Mouse (Mus musculus) adrenal gland, postnatal 4 days (tissue): Measurements from ENCODE around the gene Oas2. TPM values are rescaled to one million over a fixed set of nuclear protein-coding genes. Genes with fewer than 3 reads are reported as not detected.

ENCODE experiments used
- DNase-seq, 2 experiments: peaks; one replicate each; pipeline ENCODE4 v3.0.0; 2021 to 2022; ENCODE audit warnings: low spot score in 2 of 2, mixed read lengths in 2 of 2
- total RNA-seq, 2 experiments: library from RNA; stranded (reverse); gene quantifications; 2 replicates each; pipeline ENCODE4 v1.2.3; 2021

Gene Oas2
- total RNA-seq, 2 experiments from 2014 or later, result 0.17 to 0.31 TPM

DNA sequence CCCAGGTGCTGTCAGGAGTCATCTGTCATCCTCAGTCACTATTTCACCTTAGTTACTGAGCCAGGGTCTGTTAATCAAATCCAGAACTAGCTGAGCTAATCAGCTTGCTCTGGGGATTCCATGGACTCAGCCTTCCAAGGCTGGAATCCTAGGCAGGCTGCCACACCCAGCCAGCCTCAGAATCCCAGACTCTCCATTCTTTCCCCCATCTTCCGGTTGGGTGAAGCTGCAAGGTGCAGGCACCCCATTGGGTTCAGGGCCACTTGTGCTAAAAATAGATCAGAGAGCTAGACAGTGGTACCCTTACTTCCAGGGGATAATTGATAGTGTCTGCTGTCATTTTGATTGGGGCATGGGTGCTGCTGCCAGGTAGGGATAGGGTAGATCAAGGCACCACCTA lies 16.9 kb downstream of the Oas2 start:
- no peak for DNase-seq

DNA sequence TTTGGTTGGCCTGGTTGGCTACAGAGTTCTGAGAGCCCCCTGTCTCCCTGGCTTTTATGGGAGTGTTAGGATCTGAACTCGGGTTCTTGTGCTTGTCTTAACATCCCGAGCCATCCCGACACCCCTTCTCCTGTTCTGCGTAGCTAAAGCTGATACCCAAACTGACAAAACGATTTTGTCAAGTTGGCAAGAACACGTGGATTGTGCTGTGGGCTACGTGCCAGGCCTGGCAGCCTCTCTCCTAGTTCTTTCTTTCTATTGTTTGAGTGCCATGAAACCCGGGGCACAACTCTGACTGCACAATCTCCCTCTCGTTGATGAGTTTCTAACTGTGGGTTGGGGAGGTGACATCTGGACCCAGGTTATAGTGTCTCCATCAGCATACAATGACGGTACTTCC lies 20.3 kb downstream of the Oas2 start:
- DNase-seq, result no peak

DNA sequence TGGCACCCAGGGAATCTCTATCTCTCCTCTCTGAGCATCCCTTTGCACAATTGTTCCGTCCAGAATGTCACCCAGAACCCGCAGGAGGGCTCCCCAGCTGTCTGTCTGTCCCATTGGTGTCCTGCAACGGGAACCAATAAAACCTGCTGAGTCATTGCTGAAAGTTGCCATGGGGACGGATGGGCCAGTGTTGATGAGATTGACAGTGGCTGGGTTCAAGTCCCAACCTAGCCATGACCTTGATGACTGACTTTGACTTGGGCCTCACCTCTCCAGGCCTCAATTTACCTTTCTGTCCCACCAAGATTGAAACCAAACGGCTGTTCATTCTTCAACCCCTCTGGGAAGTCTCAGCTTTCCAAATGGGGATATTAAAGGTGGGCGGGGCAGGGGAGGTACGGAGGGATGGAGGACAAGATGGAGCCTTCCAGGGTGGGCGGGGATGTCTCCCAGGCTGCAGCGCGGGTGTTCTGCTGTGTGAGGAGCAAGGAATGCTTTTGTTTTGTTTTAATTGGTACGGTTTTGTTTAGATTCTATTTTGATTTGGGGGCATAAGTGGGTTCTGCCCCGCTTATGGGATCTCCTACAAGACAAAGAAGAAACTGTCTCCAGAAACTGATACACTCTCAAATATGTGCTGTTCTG lies 23.7 kb downstream of the Oas2 start:
- no peak for DNase-seq

DNA sequence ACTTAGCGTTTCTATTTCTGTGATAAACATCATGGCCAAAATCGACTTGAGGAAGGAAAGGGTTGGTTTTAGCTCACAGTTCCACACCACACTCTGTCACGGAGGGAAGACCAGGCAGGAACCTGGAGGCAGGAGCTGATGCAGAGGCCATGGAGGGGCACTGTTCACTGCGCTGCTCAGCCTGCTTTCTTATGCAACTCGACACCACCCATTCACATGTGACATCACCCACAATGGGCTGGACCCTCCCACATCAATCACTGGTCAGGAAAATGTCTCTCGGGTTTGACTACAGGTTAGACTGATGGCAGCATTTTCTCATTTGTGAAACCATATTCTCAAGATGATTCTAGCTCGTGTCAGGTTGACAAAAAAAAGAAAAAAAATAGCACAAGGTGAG lies 28.6 kb downstream of the Oas2 start:
- DNase-seq, result no peak

DNA sequence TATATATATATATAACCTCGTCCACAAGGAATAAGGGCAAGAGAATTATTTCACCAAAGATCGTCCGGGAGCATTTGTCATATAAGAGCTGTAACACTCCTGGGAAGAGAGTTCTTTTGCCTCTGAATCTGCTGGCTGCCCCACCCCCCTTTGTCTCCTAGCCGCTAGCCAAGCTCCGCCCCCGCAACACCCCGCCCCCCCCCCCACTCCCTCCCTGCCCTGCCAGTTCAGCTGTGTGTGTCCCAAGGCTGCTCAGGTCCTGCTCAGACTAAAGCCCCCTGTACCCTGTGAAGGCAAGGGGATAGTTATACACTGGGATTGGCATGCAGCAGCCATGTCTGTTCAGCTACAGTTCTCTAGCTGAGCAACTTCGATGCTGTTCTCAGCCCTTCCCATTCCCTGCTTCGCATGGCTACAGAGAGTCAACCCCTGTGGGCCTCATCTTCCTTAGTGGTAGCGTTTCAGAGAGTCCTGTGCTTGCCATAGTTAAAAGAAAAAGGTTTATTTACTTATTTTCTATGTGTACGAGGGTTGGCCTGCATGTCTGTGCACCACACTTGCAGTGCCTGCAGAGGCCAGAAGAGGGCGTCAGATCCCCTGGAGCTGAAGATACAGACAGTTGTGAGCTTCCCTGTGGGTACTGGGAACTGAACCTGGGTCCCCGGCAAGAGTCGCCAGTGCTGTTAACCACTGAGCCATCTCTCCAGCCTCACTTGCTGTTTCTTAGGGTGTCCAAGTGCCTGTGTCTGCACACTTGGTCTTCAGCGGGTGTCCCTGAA lies 30.9 kb downstream of the Oas2 start:
- no peak for DNase-seq

DNA sequence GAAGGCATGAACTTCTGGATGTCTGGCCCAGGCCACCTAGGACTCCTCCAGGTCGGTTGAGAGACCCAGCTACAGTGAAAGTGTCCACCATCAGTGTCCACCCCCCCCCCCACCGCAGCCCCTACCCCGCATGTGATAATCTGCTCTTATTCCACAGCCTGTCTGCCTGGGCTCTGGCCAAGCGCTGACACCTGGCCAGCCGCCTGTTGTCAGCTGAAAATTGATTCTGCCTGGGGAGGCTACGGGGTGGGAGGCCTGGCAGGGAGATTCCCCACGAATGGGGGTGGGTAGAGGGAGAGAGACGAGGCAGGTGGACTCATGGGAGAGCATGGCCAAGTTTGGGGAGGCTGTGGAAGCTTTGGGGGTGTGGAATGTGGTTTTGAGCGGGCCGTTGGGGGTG lies 32.5 kb downstream of the Oas2 start:
- DNase-seq, result no peak

DNA sequence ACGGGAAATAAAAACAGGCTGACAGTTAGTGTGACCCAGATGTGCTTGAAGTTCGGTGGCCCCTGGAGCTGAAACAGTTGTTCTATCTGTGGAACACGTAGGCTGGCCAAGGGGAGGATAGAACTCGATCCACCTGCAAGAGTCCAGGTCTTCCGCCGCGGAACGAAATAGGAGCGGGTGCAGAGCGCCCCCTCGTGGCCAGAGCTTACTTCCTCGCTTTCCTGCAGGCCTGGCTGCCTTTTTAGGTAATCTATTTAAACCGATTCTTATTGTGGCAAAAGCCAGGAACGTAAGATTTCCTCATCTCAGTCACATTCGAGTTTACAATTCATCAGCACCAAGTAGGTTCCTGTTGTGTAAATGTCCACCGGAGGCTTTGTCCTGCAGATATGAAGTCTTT lies 35.3 kb downstream of the Oas2 start:
- peak; percentile 49 to 50 for DNase-seq

DNA sequence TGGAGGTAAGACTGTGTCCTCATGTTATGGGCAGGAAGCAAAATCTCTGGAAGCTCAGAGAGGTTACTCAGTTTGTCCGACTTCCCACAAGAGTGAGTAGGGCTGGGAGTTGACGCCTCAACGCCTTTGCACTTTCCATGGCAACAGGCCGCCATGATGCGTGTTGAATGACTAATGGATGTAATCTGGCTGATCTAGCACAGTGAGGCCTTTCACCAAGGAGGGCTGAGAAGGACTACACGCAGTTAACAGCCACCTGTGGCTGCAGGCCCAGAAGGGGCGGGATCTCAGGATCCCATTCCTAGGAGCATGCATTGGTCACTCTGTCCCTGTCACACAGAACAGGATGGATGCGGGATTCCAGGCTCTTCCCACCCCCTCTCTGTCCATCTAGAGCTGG lies 36.9 kb downstream of the Oas2 start:
- DNase-seq, result no peak

DNA sequence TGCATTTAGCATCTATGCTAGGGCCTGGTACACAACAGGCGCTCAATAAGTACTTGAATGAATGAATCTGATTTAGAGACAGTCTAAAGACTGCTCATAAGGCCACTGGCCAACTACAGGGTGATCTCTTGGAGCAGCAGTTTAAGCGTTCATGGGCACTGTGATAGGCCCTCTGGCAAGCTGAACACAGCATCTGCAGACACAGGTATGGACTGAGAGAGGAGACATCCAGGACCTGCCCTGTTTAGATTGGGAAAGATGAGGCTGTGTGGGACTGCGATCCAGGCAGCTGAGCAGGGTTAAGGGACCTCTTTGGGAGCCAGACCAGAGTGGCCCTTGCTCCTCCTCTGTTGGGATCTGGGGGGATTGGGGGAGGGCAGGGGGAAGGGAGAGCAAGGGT lies 37.8 kb downstream of the Oas2 start, which contains the start of gene Dtx1:
Dtx1 (minus strand) TSS at position 101 of the 400 bp plus-strand sequence.
- no peak for DNase-seq

DNA sequence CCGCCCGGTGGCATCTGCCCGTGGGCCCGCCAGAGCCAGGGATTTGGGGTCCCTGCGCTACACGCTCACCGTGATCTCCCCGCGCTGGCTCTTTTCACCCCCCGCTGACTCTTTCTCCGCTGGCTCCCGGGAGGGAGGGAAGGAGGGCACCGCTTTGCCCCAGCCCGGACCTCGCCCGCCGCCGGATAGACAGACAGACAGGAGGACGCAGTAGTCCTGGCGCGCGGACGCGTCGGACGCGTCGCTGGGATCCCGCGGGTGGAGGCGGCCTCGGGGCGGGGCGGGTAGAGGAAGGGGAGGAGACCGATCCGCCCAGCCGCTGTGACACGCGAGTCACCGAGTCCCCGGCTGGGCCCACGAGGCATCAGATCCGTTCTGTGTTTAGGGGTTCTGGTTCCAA lies 38.2 kb downstream of the Oas2 start:
- peak in 1 of 2 experiments; percentile 21 for DNase-seq

DNA sequence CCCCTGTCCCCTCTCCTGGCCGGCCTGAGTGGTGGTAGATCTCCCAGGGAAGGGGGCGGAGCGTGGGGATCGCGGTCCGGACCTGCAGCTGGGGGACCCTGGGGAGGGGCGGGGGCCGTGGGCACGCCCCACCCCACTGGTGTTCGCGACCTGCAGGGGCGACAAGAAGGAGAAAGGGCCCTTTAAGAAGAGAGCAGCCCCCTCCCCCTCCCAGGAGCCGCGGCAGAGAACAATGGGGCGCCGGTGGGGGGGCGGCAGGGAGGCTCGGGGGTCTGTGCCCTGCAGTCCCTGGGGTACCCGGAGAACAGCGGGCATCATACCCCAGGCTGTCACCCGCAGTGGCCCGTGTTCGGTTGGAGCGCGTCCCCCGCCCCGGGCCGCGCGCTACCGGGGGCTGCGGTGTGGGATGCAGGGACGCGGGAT lies 38.8 kb downstream of the Oas2 start:
- DNase-seq, result no peak

DNA sequence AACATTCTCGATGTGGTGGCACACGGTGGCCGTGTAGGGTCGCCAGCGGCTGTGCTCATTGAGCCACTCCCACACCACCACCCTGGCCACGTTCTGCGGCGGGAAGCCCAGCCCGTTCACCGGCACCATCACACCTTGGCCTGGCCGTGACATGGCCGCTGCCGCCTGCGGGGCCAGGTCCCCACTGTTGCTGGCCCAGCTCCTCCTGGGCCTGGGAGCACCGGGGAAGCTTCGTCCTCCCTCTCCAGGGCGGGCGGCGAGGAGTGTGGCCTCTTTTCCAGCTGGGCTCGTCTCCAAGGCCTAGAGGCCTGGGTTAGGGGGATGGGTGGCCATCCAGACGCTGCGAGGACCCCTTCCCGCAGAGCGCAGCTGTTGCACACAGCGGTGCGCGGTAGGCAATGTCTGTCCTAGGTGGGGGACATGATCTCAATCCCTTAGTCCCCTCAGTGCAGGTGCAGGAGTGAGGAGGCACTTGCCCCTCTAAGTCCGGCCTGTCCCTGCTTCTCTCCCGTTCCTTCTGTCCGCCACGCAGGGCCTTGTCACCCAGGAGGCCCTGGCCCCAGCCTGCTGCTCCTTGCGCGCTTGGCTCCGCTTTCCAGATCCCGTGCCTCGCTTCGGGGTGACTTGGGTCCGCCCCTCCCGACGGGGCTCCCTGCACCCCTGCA lies 39.4 kb downstream of the Oas2 start:
- peak in 1 of 2 experiments; percentile 21 for DNase-seq

DNA sequence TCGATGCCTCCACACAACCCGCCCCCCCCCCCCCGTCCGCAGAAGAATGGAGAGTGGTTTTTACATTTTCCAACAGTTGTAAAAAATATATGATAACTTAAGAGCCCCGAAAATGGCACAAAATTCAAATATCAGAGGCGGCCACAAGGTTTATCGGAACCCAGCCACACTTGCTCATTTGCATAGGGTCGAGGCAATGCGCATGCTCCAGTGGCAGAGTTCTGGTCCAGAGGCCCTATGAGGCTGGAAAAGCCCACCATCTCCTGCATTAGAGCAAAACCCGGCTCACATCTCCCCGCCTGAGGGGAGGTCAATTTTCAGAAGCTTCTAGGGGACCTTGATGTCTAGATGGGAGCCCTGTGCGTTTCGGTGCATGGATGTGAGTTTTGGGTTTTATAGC lies 42.7 kb downstream of the Oas2 start:
- no peak for DNase-seq

DNA sequence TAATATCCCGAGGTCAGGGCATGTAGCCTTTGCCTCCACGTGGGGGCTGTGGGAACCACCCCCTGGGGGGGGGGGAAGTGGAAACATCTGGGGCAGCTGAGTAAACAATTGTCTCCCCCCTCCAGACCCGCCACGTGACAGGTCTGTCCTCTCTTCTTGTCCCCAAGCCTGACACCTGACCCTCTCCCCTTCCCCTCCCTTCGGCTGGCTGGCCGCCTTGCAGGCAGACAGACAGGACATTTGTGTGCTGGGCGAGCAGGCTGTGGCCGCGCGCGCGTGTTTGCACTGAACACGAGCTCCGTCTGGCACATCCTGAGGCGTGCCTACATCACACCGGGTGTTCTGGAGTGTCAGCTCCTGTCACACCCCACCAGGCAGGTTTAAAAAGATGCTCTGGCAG lies 43.1 kb downstream of the Oas2 start:
- no peak for DNase-seq

DNA sequence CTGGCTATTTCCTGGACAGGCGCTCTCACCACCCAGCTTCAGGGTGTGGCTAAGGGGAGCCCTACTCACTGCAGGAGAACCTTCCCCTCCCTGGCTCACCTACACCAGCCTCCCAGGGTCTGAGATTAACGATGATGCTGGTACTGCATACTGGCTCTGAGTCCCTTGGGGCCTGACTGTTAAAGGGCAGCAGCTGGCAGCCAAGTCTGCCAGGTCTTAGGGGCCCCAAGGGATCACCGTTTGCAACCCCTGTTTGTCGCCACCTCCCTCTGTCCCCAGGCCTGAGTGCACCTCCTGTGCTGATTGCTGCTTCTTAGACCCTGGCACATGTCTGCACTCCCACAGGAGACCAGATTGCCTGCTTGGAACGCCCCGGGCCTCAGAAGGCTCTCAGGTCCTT lies 45.2 kb downstream of the Oas2 start:
- no peak for DNase-seq

DNA sequence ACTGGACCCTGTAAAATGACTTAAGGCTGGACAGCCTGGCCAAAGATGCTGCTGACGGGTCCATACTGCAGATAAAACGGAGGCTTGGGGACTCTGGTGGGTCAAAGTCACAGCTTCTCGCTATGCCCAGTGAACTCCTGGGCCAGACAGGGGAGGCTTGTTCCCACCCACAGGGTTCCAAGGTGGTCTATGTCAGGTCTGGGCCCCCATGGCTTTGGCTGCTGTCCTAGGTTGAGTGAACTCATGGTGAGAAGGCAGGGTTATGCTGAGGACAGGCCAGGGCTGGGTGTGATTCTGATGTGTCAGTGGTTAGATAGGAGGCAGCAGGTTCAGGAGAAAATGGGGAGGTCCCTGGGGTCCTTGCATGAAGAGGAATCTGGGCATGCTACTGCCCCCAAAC lies 46.0 kb downstream of the Oas2 start:
- no peak for DNase-seq

DNA sequence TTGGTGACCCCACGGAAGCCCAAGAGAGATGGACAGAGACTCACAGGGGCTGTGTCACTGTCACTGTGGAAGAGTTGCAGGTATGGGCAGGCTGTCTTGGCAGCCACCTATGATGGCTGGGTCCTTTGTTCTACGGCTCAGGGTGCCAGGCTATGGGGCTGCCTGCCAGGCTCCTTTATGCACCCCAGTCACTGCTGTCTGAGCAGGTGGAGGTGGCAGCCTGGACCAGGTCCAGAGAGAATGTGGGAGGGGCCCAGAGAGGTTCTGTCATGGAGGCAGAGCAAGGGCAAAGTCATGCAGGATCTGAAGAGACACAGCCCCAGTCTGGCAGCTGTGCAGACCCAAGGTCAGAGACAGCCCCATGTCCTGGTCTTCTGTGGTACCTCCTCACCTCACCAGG lies 46.7 kb downstream of the Oas2 start:
- DNase-seq, result no peak

DNA sequence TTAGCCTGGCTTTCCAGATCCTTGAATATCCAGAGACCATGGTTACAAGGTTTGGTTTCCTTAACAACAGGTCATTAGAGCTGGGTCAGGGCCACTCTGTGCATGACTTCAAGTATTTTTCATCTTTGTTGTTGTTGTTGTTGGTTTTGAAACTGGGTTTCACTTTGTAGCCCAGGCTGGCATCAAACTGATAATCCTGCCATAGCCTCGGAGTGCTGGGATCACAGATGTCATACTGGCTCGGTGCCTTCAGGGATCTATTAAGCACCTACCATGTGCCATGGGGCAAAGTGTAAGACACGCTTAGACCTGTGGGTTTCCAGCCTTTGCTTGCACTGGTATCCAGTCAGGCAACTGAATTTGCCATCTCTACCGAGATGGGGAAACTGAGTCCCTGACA lies 47.2 kb downstream of the Oas2 start:
- DNase-seq, result no peak

DNA sequence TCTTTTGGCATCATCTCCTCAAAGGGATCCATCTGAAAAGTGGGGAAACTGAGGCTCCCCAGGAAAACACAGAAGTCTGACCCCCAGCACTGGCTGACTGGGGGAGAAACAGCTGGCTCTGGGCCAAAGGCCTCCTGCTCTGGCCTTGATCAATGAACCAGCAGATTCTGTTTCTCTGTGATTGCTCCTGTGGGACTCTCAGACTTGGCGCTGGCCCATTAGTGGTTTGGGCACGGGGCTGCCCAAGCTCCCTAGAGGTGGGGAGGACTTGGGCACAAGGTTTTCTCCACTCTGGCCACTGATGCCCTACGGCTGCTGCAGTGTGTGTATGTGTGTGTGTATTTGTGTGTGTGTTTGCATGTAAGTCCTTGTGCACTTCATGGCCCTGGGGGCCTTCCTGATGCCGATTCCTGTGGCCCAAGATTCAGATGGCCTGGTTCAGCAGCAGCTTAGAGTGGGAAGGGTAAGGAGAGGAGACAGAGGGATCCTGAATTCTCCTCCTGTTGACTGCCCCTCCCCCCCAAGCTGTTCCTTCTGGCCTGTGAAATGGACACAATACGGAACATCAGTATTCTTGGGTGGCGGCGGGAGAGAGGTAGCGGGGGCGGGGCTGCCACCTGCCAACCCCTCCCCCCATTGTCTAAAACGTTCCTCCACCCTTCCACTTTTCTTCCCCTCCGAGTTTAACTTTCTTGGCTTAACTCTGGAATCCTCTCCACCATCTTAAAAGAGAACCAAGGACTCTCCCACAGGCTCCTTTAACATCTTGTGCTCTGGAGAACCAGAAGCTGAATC lies 48.5 kb downstream of the Oas2 start:
- no peak for DNase-seq

DNA sequence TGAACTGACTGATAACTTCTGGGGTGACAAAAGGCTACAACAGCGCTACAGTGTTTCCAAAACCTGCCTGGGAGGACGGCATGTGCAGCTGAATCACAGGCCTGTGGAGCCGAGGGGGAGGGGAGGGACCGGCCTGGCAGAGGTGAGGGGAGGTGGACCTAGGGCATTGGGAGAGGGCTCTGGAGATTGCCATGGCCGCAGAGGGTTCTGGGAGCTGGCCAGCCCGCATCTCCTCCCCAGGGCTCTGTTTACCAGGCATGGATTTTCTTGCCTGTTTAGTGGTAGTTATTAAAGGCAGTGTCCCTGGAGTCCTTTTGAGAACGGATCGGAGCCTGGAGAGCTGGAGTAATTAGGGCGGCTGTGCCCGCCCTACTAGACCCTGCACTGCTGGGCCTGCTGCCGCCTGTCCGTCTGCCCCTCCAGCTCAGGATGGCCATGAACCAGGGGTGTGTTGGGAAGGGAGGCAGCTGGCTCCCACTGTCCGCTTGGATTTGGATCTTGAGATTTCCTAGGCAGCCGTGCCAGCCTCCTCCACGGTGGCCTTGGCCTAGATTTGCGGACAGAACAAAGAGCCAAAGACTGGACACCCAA lies 50.8 kb downstream of the Oas2 start:
- DNase-seq, result peak in 1 of 2 experiments; percentile 41

DNA sequence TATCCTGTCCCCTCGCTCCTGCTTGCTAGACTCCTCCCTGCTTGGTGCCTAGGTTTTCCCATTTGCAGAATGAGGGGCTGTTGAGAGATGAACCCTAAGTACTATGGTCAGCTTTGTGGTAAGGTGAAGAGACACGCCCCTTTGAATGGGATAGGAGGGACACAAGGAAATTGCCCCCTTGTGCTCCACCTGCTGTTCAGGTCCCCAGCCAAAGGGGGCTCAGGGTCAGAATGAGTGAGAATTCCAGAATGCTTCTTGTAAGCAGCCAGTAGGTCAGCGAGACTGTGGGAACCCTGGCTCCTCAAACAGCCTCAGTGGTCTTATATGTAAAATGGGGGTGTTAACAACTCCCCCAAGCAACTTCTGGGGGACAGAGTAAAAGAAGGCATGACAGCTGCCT lies 51.5 kb downstream of the Oas2 start:
- DNase-seq, result no peak
